Mouse (Mus musculus) left cerebral cortex, postnatal 10 days (tissue): ENCODE measurements around the gene Sbf2. TPM values are rescaled to one million over a fixed set of nuclear protein-coding genes. Genes with fewer than 3 reads are reported as not detected.
"Not testable (repeated sequence)": the region's sequence is repeated elsewhere in the genome, so short reads cannot be mapped to it uniquely, and the experiment has no call there.

Source experiments
- DNase-seq, 2 experiments: peaks; one replicate each; pipeline ENCODE4 v3.0.0; 2021 to 2022; ENCODE audit warnings: low spot score in 2 of 2, mixed read lengths in 1 of 2; ENCODE audit errors: extremely low spot score in 1 of 2
- intact Hi-C: fragments of 180-260 bp; cut with DNase I; formaldehyde crosslinking; loops from one replicate; pipeline ENCODE4 v1.15.1; 2025
- total RNA-seq, 2 experiments: library from RNA; stranded (reverse); gene quantifications; 2 replicates each; pipeline ENCODE4 v1.2.3; 2021

The Sbf2 gene
- total RNA-seq, 2 experiments from 2014 or later, result 78.8 to 81.4 TPM

GRCm38 (mm10) chr7:110613381-110614132, 1.2 kb downstream of the Sbf2 start:
- DNase-seq, result no peak
- intact Hi-C loops, result loop anchor here (10.0 kb wide), 1 partner anchor 59 kb away; no protein-coding TSS in a partner anchor

DNA sequence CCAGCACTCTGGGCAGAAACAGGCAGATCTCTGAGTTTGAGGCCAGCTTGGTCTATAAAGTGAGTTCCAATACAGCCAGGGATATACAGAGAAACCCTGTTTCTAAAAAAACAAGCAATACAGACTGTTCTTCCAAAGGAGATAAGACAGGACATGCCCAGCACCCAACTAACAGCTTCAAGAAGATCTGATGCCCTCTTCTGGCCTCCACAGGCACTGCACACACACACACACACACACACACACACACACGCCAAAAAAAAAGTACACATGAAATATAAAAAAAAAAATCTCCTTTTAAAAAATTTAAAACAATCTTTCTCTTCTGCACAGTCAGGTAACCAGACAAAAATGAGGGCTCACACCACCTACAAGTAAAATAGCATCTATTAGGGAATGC, 7.8 kb downstream of the Sbf2 start:
- no peak for DNase-seq
- intact Hi-C loops, result no loop called here

DNA sequence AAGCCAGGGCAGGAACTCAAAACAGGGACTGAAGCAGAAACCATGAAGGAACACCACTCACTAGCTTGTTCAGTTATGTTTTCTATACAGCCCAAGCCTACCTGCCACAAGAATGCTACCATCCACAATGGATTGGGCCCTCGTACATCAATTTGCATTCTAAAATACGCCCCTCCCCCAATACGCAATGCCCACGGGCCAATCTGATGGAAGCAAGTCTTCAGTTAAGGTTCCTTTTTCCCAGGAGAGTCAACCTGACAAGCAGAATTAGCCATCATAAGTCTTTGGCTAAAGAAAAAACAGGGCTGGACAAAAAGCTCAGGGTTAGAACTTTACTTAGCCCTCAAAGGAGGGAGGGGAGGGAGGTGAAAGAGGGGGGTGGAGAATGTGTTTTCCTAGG, 9.2 kb downstream of the Sbf2 start:
- no peak for DNase-seq
- intact Hi-C loops, result no loop called here

- intact Hi-C loops, result no loop called here
- no peak for DNase-seq
Measured at GRCm38 (mm10) chr7:110597141-110597540, 17.6 kb downstream of the Sbf2 start.

GRCm38 (mm10) chr7:110593991-110594390, 20.7 kb downstream of the Sbf2 start:
- DNase-seq, intact Hi-C loops: not testable (repeated sequence)

DNA sequence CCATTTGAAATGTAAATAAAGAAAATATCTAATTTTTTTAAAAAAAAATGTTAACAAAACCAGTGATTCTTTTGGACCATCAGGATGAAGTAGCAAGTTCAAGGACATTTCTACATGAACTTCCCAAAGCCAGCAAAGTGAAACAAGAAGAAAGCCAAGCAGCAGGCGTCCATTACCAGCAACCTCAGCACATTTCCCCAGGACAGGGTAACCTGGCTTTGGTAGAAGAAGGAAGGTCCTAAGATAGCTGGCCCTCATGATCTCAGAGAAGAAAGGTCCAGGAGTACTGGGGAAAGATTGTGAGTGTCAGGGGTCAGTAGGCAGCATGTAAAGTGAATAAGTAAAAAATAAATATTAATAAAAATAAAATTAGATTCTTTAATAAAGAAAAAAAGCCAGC, 27.0 kb downstream of the Sbf2 start:
- intact Hi-C loops, result no loop called here

DNA sequence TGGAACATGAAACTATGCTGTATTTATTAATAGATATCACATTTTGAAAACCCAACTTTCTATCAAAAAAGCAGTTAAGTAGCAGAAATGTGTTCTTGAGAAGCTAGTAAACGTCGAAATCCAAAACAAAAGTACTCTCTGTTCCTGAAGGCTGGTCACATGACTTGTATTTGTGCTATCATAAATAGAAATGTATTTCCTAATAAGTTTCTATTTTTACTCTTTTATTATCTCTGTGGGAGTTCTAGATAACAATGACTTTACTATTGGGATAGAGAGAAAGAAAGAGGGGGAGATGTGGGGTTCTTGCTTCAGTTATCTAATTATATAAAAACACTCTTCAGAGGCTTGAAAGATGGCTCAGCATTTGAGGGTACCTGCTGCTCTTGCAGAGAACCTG, 29.5 kb downstream of the Sbf2 start:
- intact Hi-C loops, result no loop called here
- no peak for DNase-seq

More for the DNA sequence above, 27.0 kb downstream of the Sbf2 start:
- DNase-seq, result no peak

DNA sequence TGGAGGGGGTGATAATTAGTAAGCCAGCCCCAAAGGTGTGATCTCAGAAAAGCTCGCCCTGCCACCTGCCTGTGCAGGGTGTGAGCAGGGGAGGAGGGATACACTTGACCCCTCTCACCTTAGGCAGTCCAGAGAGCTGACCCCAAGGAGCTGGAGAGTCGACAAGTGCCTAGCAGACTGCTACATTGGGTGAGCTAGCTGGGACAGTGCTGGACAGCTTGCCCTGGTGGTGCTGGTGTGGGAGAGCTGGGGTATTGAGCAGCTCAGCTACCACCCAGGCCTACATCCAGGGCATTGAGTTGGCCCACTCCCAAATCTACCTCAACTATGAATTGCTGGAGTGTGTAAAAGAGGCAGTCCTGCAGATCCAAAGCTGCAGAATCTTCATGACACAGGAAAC, 30.6 kb downstream of the Sbf2 start:
- intact Hi-C loops, result no loop called here
- no peak for DNase-seq

GRCm38 (mm10) chr7:110583705-110584104, 31.0 kb downstream of the Sbf2 start:
- intact Hi-C loops, result no loop called here

DNA sequence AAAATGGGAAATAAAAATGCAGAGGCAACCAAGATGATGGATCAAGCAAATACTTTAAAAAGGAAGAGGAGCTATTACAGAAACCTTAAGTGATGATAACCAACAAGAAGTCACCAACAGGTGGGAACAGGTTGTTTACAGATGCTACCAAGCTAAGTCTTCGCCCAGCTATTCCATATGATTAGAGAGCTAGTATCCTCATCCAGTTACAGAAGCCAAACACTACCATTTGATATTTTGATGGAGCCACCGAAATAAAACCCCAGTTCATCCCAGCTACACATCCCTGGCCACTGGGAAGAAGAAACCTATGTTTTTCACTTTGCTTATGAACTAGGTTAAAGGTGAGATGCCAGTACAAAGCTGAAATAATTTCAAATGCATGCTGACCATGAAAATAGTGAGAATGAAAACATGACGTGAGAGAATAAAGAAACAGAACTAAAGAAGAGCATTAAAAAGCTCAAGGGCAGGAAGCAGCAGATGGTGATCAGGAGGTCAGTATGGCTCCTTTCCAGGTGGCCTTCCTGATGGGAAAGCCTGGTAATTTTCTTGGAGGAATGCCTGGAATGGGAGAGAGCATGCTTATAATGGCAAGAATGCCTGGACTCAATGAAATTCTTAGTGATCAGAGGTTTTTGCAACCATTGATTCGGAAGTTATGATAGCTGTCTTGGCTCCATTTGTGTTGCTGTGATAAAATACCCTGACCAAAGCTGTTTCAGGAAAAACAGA, 48.7 kb downstream of the Sbf2 start:
- DNase-seq, result peak in 1 of 2 experiments; percentile 33
- intact Hi-C loops, result no loop called here

More at GRCm38 (mm10) chr7:110583705-110584104, 31.0 kb downstream of the Sbf2 start:
- DNase-seq, result no peak

DNA sequence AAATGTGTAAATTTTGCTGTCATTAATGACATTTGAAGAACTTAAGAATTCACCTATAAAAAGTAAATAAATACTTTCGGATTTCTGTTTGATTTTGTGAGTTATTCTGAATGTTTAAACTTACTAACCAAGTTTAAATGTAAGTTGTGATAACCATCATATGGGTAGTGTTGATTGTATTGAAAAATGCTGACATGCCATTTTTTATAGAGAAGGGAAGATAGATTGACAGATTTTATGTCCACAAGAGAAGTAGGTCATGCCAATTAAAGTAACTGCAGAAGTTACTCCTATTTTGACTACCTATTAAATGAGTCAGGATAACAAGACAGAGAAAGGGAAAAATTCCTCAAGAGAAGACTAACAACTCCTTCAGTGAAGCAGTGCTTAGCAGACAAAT, 53.1 kb downstream of the Sbf2 start:
- no peak for DNase-seq
- intact Hi-C loops, result no loop called here

- intact Hi-C loops, result loop anchor here (10.0 kb wide), 1 partner anchor 58 kb away; the partner anchor contains the start of gene Sbf2
- DNase-seq, result no peak
Measured at GRCm38 (mm10) chr7:110557001-110557400, 57.7 kb downstream of the Sbf2 start.

GRCm38 (mm10) chr7:110556221-110556620, 58.5 kb downstream of the Sbf2 start:
- intact Hi-C loops, result loop anchor here (10.0 kb wide), 1 partner anchor 59 kb away; the partner anchor contains the start of gene Sbf2
- no peak for DNase-seq

- intact Hi-C loops, result loop anchor here (10.0 kb wide), 1 partner anchor 60 kb away; the partner anchor contains the start of gene Sbf2
- DNase-seq, result peak in 1 of 2 experiments; percentile 9
Measured at GRCm38 (mm10) chr7:110555260-110555659, 59.5 kb downstream of the Sbf2 start.

DNA sequence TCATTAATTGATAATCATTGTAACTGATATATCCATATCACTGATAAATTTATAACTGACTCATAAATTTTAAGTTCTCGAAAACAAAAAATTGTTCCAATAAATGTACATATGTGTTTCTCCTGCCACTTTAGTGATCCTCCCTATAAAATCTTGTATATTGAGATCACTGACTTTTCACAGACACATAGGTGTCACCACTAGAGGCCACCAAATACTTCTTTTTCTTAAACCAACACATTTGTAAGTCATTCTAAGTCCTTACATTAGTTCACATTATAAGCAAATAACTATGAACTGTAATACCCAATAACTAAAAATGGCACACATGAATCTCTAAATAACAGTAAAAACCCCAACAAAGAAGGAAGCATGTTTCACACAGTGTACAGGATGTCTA, 66.5 kb downstream of the Sbf2 start:
- intact Hi-C loops, result loop anchor here (2.0 kb wide), 1 partner anchor 83 kb away; no protein-coding TSS in a partner anchor
- DNase-seq, result no peak

DNA sequence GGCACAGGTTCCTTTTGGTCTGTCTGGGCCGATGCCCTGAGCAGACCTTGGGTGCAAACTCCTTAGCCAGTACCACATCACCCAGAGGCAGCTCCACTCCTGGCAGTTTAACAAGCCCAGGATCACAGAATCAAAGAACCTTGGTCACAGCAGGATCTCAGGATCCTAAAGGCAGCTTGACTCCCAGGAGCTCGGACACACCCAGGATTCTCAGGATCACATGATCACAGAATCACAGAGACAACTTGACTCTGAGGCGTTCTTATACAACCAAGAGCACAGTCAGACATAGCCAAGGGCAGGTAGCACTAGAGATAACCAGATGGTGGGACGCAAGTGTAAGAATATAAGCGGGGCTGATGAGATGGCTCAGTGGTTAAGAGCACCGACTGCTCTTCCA, 71.4 kb downstream of the Sbf2 start:
- no peak for DNase-seq
- intact Hi-C loops, result no loop called here

DNA sequence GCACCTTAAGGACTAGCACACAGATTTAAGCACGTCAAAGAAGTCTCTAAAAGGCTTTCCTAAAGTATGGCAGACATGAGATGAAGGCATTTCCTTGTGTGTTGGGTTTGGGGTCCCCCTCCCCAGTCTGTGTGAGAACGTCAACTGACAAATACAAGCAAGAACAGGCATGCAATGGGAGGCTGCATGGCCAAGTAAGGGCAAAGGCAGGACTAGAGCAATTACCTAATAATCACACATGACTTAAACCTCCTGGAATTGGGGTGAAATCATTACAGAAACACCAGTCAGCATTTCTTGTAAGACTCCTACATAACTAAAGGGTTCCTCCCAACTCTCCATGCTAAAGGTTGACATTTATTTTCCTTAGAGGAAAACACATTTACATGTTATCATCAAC, 75.5 kb downstream of the Sbf2 start:
- no peak for DNase-seq
- intact Hi-C loops, result no loop called here

DNA sequence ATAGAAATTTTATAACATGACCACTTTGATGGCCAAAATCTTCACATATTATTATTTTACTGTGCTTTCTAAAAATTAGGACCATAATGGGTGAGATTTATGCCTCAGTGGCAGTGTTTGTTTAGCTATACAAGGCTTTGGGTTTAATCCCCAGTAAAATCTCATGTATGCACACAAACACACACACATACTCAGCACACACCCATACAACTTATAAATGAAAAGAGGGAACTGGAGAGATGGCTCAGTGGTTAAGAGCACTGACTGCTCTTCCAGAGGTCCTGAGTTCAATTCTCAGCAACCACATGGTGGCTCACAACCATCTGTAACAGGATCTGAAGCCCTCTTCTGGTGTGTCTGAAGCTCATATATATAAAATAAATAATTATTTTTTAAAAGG, 84.4 kb downstream of the Sbf2 start:
- DNase-seq, intact Hi-C loops: not testable (repeated sequence)

DNA sequence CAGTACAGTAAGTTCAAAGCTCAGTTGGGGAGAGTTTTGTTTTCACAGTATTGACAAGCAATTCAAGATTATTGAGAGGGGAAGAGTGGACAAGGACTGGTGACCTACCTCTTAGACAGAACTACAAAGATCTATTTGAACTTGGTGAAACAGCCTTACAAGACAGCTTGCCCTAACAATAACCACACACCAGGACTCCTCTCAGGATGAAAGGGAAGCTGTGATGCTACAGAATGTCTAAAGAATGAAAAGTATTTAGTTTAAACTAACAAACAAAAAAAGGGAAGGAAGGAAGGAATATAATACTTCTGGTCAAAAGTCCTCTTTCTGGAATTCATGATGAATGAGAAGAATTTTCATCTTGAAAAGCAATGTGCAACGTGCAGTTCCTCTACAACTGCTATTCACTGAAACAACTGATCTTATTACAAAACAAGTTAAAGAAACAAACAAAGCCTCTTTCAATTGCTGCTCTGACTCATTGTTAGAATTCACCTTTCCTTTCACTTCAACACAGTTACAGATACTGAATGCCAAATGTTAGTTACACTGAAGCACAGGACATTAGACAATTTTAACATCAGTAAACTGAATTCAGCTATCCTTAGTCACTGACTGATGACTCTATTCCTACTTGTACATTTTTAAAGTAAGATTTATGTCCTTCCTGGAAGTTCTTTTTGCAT, 89.5 kb downstream of the Sbf2 start:
- intact Hi-C loops, result no loop called here
- DNase-seq, result no peak
